Comparison of ENCODE assay signal across 8 mouse cellular contexts in genomic region chr1:191420930-191421404, GRCm38 (mm10). TPM values are rescaled to one million over a fixed set of nuclear protein-coding genes. Genes with fewer than 3 reads are reported as not detected.
DNase-seq lines count a peak whose midpoint lies in the region; ATAC-seq lines count a peak whose summit lies in the region.

No protein-coding gene starts in this region.

- DNase-seq in testis, postnatal 10 days (ENCODE audit: low spot score), result peak; percentile 47
- no peak for DNase-seq in testis, postnatal 14 days (ENCODE audit: low spot score)
- peak; percentile 84 for DNase-seq in skeletal muscle tissue, adult 2 months (ENCODE audit: low read depth, low spot score)
- no peak for DNase-seq in left cerebral cortex, postnatal 4 days
- no peak for DNase-seq in layer of hippocampus, postnatal 14 days (ENCODE audit: low spot score in 2 of 2)
- no peak for DNase-seq in cerebellum, postnatal 14 days

- no peak overlapping the region for H3K4me3 ChIP-seq in heart, embryonic 13.5 days
- no peak overlapping the region for H3K4me3 ChIP-seq in limb, embryonic 13.5 days

- 18% methylated on average over 6 of the region's 6 CpGs for WGBS in heart, embryonic 13.5 days
- 29% methylated on average over 6 of the region's 6 CpGs for WGBS in limb, embryonic 13.5 days

- peak; percentile 64; the same call in 1 of the 2 replicates for ATAC-seq in heart, embryonic 13.5 days (ENCODE audit: extremely low read depth, insufficient number of reproducible peaks, low FRiP score, low TSS enrichment)
- no peak for ATAC-seq in limb, embryonic 13.5 days (ENCODE audit: low FRiP score, low read depth)

- peak overlapping the region; percentile 93 for H3K27ac ChIP-seq in heart, embryonic 13.5 days (replicated peaks)
- H3K27ac ChIP-seq in limb, embryonic 13.5 days, result 0 out of 2 replicates have a peak overlapping the region, but pooled peaks have one; percentile 1

- peak overlapping the region; percentile 40 for H3K4me2 ChIP-seq in heart, embryonic 13.5 days
- no peak overlapping the region for H3K4me2 ChIP-seq in limb, embryonic 13.5 days (replicated peaks)

- H3K9ac ChIP-seq in heart, embryonic 13.5 days, result peak overlapping the region; percentile 63
- peak overlapping the region; percentile 19; the same call in 1 of the 2 replicates for H3K9ac ChIP-seq in limb, embryonic 13.5 days

- no peaks in the 10 kb centered on the region for H3K27me3 ChIP-seq in heart, embryonic 13.5 days (replicated peaks)
- no peaks in the 10 kb centered on the region for H3K27me3 ChIP-seq in limb, embryonic 13.5 days

- H3K4me1 ChIP-seq in heart, embryonic 13.5 days, result peaks cover 57% of the 10 kb centered on the region
- H3K4me1 ChIP-seq in limb, embryonic 13.5 days, result peaks cover 36% of the 10 kb centered on the region

- no peaks in the 10 kb centered on the region for H3K9me3 ChIP-seq in heart, embryonic 13.5 days
- no peaks in the 10 kb centered on the region for H3K9me3 ChIP-seq in limb, embryonic 13.5 days

- intact Hi-C loops in left cerebral cortex, postnatal 4 days (cut with DNase I), result no loop called here

- H3K36me3 ChIP-seq in heart, embryonic 13.5 days, result no peaks in the 10 kb centered on the region
- H3K36me3 ChIP-seq in limb, embryonic 13.5 days, result no peaks in the 10 kb centered on the region

RNA-seq across cellular contexts. Expression of gene Ppp2r5a, which starts 17.9 kb away (rescaled TPM):
- 21.2 and 22.6 TPM in 2 replicates for polyA plus RNA-seq in heart, embryonic 13.5 days (2015; fragmentation: Nextera tagmentation; extraction: Ambion mirVana)
- polyA plus RNA-seq in limb, embryonic 13.5 days (2015; fragmentation: Nextera tagmentation; extraction: Ambion mirVana), result 11.8 and 12.4 TPM in 2 replicates
- total RNA-seq in left cerebral cortex, postnatal 4 days (2021), result 10 to 100 TPM; 33.5 to 35.5 TPM
- 10 to 100 TPM; 67.1 to 73.0 TPM for total RNA-seq in layer of hippocampus, postnatal 14 days (2021)

Comparison
In these comparisons a context has a peak if more than half of its experiments do, and no peak if none do; other contexts are left out.
1. DNase-seq: peak in testis, postnatal 10 days (single experiment) and skeletal muscle tissue, adult 2 months (single experiment); none in testis, postnatal 14 days (single experiment), left cerebral cortex, postnatal 4 days (single experiment), layer of hippocampus, postnatal 14 days (0 of 2) and cerebellum, postnatal 14 days (0 of 2).